Mouse (Mus musculus) stomach, postnatal 0 days (tissue): ENCODE data around the gene Sbpl.

Experiments used
- CTCF ChIP-seq: IDR thresholded peaks from 2 replicates; pipeline ENCODE4 v1.5.1; 2016; ENCODE audit warnings: antibody characterized with exemption, low read depth, mild to moderate bottlenecking, moderate library complexity
- EP300 ChIP-seq: optimal IDR thresholded peaks from 2 replicates; pipeline ENCODE3; 2016; ENCODE audit warnings: antibody characterized with exemption

DNA sequence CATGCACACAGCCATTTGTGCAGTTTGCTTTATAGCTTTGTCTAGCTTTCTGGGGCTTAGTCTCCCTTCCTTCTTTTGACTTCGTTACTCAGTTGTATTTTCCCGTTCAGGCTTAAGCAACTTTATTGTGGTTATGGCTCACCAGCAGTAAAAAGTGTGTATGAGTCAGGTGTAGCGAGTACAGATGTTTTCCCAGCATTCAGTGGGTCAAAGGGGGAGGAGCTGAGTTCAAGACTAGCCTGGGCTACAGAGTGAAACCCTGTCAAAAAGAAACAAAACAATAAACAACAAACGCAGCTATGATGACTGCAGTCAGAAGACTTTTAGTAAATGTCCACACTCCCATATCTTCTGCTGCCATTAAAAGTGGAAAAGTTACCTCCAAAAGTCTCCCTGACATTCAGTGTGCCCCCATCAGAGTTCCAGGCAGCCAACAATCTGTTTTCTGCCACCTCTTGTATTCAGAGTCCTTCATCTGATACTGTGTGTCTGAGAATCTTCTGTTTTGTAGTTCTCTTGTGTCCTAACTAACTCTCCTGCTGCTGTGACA, 6.6 kb upstream of the Sbpl start:
- TF ChIP-seq CTCF (no peak), EP300 (no peak)
